Mouse (Mus musculus) lung, embryonic 16.5 days (tissue): ENCODE measurements around the gene Polr2l. TPM values are rescaled to one million over a fixed set of nuclear protein-coding genes. Genes with fewer than 3 reads are reported as not detected.

ENCODE experiments used
- ATAC-seq: fragments of 200-750 bp; cut with Nextera tagmentation; 2 replicates; pipeline ENCODE4 v1.8.0; 2017; ENCODE audit warnings: low read depth, mild to moderate bottlenecking, moderate library complexity
- H3K27ac ChIP-seq: fragments of 300-500 bp; sonication (generic); 2 replicates; pipeline ENCODE4 v1.5.1; 2014; ENCODE audit warnings: mild to moderate bottlenecking, control low read depth, low read length
- H3K27me3 ChIP-seq: fragments of 300-500 bp; sonication (generic); 2 replicates; pipeline ENCODE4 v1.6.1; 2014; ENCODE audit warnings: low read depth, low read length, mixed read lengths; ENCODE audit not compliant: control insufficient read depth, insufficient read depth
- H3K36me3 ChIP-seq: fragments of 300-500 bp; sonication (generic); 2 replicates; pipeline ENCODE4 v1.6.1; 2014; ENCODE audit warnings: low read length; ENCODE audit not compliant: control insufficient read depth, insufficient read depth
- H3K4me1 ChIP-seq: fragments of 300-500 bp; sonication (generic); replicated peaks from 2 replicates; pipeline ENCODE4 v1.6.1; 2014; ENCODE audit warnings: low read length, mixed read lengths; ENCODE audit not compliant: control insufficient read depth, insufficient read depth
- H3K4me2 ChIP-seq: fragments of 300-500 bp; sonication (generic); 2 replicates; pipeline ENCODE4 v1.6.1; 2014; ENCODE audit warnings: low read depth, low read length, control low read depth
- H3K4me3 ChIP-seq: fragments of 300-500 bp; sonication (generic); 2 replicates; pipeline ENCODE4 v1.5.1; 2014; ENCODE audit warnings: mild to moderate bottlenecking, low read length, control low read depth
- H3K9ac ChIP-seq: fragments of 300-500 bp; sonication (generic); 2 replicates; pipeline ENCODE4 v1.6.1; 2014; ENCODE audit warnings: low read length, control low read depth
- H3K9me3 ChIP-seq: fragments of 300-500 bp; sonication (generic); 2 replicates; pipeline ENCODE4 v1.6.1; 2016; ENCODE audit warnings: low read length; ENCODE audit not compliant: control insufficient read depth
- WGBS: fragments of 180-500 bp; shearing (Covaris S2); extraction: QIAGEN DNeasy Blood & Tissue Kit; methylation state at CpG from one replicate; pipeline ENCODE4 v1.1.7; 2014; 5-methylcytosine and 5-hydroxymethylcytosine counted together
- polyA plus RNA-seq: library from polyadenylated mRNA; unstranded; fragments of >200 nt; fragmentation: Nextera tagmentation; extraction: Ambion mirVana; gene quantifications from 2 replicates; pipeline ENCODE4 v1.2.1, GENCODE M21; 2015

Polr2l gene
- polyA plus RNA-seq, 1 experiment from 2014 or later: 61.3 TPM

GRCm38 (mm10) chr7:141465388-141466044 is 9.4 kb downstream of the Polr2l start:
- no peak overlapping the region for H3K27ac ChIP-seq
- H3K4me3 ChIP-seq: no peak overlapping the region
- H3K27me3 ChIP-seq: peaks cover 38% of the 10 kb centered on the region
- peak overlapping the region; percentile 32; the same call in 1 of the 2 replicates for H3K9ac ChIP-seq
- WGBS: 39% methylated on average over 8 of the region's 10 CpGs
- no peaks in the 10 kb centered on the region for H3K9me3 ChIP-seq
- peaks cover 65% of the 10 kb centered on the region for H3K4me1 ChIP-seq
- ATAC-seq: no peak
- H3K4me2 ChIP-seq: peak overlapping the region; percentile 46; the same call in 1 of the 2 replicates
- H3K36me3 ChIP-seq: peaks cover 8% of the 10 kb centered on the region

GRCm38 (mm10) chr7:141464603-141465201 is 10.2 kb downstream of the Polr2l start:
- WGBS: 8% methylated on average over 38 of the region's 38 CpGs
- no peak overlapping the region for H3K27ac ChIP-seq
- H3K4me3 ChIP-seq: peak overlapping the region; percentile 27
- H3K4me2 ChIP-seq: peak overlapping the region; percentile 46
- ATAC-seq: no peak
- H3K9me3 ChIP-seq: no peaks in the 10 kb centered on the region
- H3K4me1 ChIP-seq: peaks cover 69% of the 10 kb centered on the region
- peaks cover under 1% of the 10 kb centered on the region; the same call in 1 of the 2 replicates for H3K36me3 ChIP-seq
- peak overlapping the region; percentile 56 for H3K9ac ChIP-seq
- peaks cover 38% of the 10 kb centered on the region for H3K27me3 ChIP-seq

- Histone ChIP-seq H3K9me3 (no peaks in the 10 kb centered on the region), H3K36me3 (0 out of 2 replicates have a peak, but pooled peaks cover 2% of the 10 kb centered on the region), H3K4me1 (peaks cover 62% of the 10 kb centered on the region), H3K27me3 (peaks cover 38% of the 10 kb centered on the region), H3K9ac (peak overlapping the region; percentile 56), H3K27ac (peak overlapping the region; percentile 75), H3K4me2 (peak overlapping the region; percentile 46), H3K4me3 (peak overlapping the region; percentile 27)
- ATAC-seq: no peak
- WGBS: 36% methylated on average over 12 of the region's 12 CpGs
These were observed 10.9 kb downstream of the Polr2l start for GRCm38 (mm10) chr7:141463824-141464602.

- Histone ChIP-seq H3K4me3 (peak overlapping the region; percentile 54), H3K4me2 (peak overlapping the region; percentile 79), H3K36me3 (0 out of 2 replicates have a peak, but pooled peaks cover 6% of the 10 kb centered on the region), H3K9ac (peak overlapping the region; percentile 74), H3K9me3 (no peaks in the 10 kb centered on the region), H3K27me3 (peaks cover 38% of the 10 kb centered on the region), H3K27ac (peak overlapping the region; percentile 44; the same call in 1 of the 2 replicates), H3K4me1 (peaks cover 52% of the 10 kb centered on the region)
- ATAC-seq: no peak
- WGBS: 11% methylated on average over 5 of the region's 5 CpGs
These were observed 12.6 kb downstream of the Polr2l start for GRCm38 (mm10) chr7:141462333-141462821.

DNA sequence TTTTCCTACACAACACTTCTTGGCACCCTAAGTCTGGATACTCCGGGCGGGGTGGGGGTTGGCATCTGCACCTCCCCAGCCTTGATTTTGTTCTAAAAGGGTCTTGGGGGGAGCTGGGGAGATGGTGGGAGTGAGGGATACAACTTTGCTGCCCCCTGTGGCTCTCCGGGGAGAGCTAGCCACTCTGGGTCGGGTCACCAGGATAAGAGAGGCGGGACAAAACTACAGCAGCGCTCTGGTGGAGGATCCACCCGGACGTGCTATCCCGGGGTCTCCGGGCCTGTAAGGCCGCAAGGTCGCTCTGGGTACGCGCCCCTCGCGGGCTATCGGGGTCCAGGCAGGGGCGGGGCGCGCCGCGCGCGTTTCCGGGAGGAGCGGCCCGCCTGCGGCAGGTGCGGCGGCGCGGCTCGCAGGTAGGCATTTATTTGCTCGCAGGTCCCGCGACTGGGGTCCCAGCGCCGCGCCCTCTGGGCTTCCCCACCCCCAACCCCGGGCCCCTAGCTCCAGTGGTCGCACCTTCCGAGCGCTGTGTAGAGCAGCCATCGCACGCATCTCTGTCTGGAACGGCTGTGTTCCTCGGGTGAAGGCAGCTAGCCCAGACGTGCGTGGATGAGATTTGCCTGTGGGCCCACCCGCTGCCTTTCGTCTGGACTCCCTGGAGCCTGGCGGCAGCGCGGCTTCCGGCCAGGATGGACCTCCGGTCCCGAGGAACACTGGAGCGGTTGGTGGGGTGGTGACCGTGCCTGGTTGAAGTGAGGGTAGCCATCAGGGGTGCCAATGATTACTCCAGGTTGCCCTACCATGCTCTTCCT is 13.2 kb downstream of the Polr2l start:
- 2% methylated on average over 55 of the region's 59 CpGs for WGBS
- H3K9ac ChIP-seq: peak overlapping the region; percentile 74
- H3K27ac ChIP-seq: peak overlapping the region; percentile 44
- peak; percentile 15; the same call in 1 of the 2 replicates for ATAC-seq
- 0 out of 2 replicates have a peak, but pooled peaks cover 6% of the 10 kb centered on the region for H3K36me3 ChIP-seq
- peaks cover 38% of the 10 kb centered on the region for H3K27me3 ChIP-seq
- peaks cover 48% of the 10 kb centered on the region for H3K4me1 ChIP-seq
- H3K9me3 ChIP-seq: no peaks in the 10 kb centered on the region
- H3K4me2 ChIP-seq: peak overlapping the region; percentile 79
- H3K4me3 ChIP-seq: peak overlapping the region; percentile 54

DNA sequence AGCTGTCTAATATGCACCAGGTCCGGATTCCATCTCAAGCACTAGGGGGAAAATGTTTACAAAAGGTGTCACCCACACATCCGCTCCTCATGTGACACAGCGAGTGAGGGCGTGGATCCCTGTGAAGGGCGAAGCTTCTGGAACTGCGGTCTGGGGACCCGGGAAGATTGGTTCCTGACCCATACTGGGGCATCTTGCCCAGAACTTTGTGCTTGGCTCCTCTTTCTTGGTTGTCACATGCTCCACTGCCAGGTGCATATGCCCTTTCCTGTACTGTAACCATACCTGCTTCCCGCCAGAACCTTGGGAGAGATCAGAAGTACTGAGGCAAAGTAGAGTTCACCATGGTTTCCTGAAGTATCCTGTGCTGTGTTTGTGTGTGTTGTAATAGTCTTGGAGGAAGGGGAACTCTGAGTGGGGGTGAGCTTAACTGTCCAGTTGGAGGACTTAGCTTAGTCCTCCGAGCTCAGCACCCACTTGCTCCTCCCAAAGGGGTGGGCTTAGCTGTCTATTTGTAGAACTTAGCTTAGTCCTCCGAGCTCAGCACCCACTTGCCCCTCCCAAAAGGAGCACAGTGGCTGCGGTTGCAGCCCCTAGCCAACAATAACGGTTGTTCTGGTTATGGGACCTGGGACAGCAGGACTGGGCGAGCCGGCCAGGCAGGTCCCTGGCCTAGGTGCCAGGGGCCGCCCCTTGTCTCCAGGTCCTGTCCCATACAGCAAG is 14.4 kb downstream of the Polr2l start, which contains the start of gene Cracr2b:
Cracr2b (plus strand) TSS at position 704 of the 723 bp plus-strand sequence.
- no peaks in the 10 kb centered on the region for H3K9me3 ChIP-seq
- H3K4me3 ChIP-seq: peak within 1 kb of the TSS; percentile 54
- WGBS: 44% methylated on average over 15 of the region's 15 CpGs
- 0 out of 2 replicates have a peak, but pooled peaks have one; percentile 4 for ATAC-seq
- H3K9ac ChIP-seq: peak within 1 kb of the TSS; percentile 74
- peak within 1 kb of the TSS; percentile 47 for H3K27ac ChIP-seq
- H3K4me1 ChIP-seq: peaks cover 50% of the 10 kb centered on the region
- H3K27me3 ChIP-seq: peaks cover 38% of the 10 kb centered on the region
- H3K4me2 ChIP-seq: peak within 1 kb of the TSS; percentile 79
- H3K36me3 ChIP-seq: 0 out of 2 replicates have a peak, but pooled peaks cover 6% of the 10 kb centered on the region

DNA sequence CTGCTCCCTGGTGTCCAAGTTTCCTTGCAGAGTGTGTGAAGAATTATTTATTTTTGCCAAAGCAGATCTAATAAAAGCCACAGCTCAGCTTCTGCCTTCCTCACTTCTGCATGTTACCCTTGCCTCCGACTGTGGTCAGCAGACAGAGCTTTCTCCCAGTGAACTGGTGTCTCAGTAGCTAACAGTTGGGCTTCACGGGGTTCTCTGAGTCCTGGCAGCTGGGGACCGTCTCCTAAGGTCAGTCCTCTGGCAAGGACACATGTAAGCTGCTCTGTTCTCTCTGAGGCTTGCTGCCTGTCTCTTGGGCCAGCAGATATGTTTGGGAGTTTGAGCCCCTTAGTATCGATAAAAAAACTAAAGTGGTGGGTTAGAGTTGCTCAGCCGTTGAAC is 14.9 kb downstream of the Polr2l start:
- no peak overlapping the region for H3K9ac ChIP-seq
- H3K9me3 ChIP-seq: no peaks in the 10 kb centered on the region
- peaks cover 34% of the 10 kb centered on the region for H3K27me3 ChIP-seq
- H3K27ac ChIP-seq: peak overlapping the region; percentile 47
- ATAC-seq: no peak
- no peak overlapping the region for H3K4me3 ChIP-seq
- H3K4me2 ChIP-seq: no peak overlapping the region
- H3K36me3 ChIP-seq: 0 out of 2 replicates have a peak, but pooled peaks cover 6% of the 10 kb centered on the region
- WGBS: 30% methylated on average over 5 of the region's 5 CpGs
- H3K4me1 ChIP-seq: peaks cover 46% of the 10 kb centered on the region

- no peak for ATAC-seq
- 88% methylated on average over 17 of the region's 17 CpGs for WGBS
- peaks cover 29% of the 10 kb centered on the region for H3K27me3 ChIP-seq
These were observed 15.6 kb downstream of the Polr2l start for GRCm38 (mm10) chr7:141459301-141459711.

More at GRCm38 (mm10) chr7:141459301-141459711, 15.6 kb downstream of the Polr2l start:
- Histone ChIP-seq H3K27ac (no peak overlapping the region), H3K4me3 (no peak overlapping the region), H3K36me3 (0 out of 2 replicates have a peak, but pooled peaks cover 6% of the 10 kb centered on the region), H3K9me3 (no peaks in the 10 kb centered on the region), H3K4me1 (peaks cover 45% of the 10 kb centered on the region), H3K4me2 (no peak overlapping the region), H3K9ac (no peak overlapping the region)
